Mouse (Mus musculus) C2C12 (cell line): ENCODE results near the gene Tnip1. TPM values are rescaled to one million over a fixed set of nuclear protein-coding genes. Genes with fewer than 3 reads are reported as not detected.
A peak's percentile ranks its signal among the peaks of the same experiment; 100 is the strongest.
"Not testable (repeated sequence)": the region's sequence is repeated elsewhere in the genome, so short reads cannot be mapped to it uniquely, and the experiment has no call there.

Experiments used
- H3K27me3 ChIP-seq: one replicate; pipeline ENCODE4 v1.6.1; 2011; ENCODE audit not compliant: control insufficient read depth, insufficient read depth, insufficient read length
- H3K36me3 ChIP-seq: one replicate; pipeline ENCODE4 v1.6.1; 2011; ENCODE audit not compliant: control insufficient read depth, insufficient read depth
- H3K4me3 ChIP-seq: one replicate; pipeline ENCODE4 v1.5.1; 2011; ENCODE audit warnings: mild to moderate bottlenecking, control low read depth; ENCODE audit not compliant: poor library complexity, insufficient read depth, severe bottlenecking
- H3K79me2 ChIP-seq: one replicate; pipeline ENCODE4 v1.6.1; 2011; ENCODE audit not compliant: control insufficient read depth, insufficient read depth
- H3K79me3 ChIP-seq: one replicate; pipeline ENCODE4 v1.6.1; 2011; ENCODE audit warnings: low read depth, control low read depth
- H3ac ChIP-seq: one replicate; pipeline ENCODE3; 2011; ENCODE audit warnings: low read depth; ENCODE audit not compliant: control insufficient read depth, insufficient read length
- CEBPB ChIP-seq: IDR thresholded peaks from one replicate; pipeline ENCODE4 v1.6.1; 2011; ENCODE audit warnings: low read depth, mild to moderate bottlenecking, control low read depth, moderate library complexity
- CTCF ChIP-seq: IDR thresholded peaks from one replicate; pipeline ENCODE4 v1.5.1; 2011; ENCODE audit not compliant: control insufficient read depth, insufficient read depth, insufficient read length
- FOSL1 ChIP-seq: IDR thresholded peaks from one replicate; pipeline ENCODE4 v1.8.0; 2011; ENCODE audit warnings: mild to moderate bottlenecking, low read length; ENCODE audit not compliant: poor library complexity, insufficient read depth, severe bottlenecking
- MAX ChIP-seq: IDR thresholded peaks from one replicate; pipeline ENCODE4 v1.6.1; 2011; ENCODE audit warnings: mild to moderate bottlenecking, control low read depth
- MYOD1 ChIP-seq: IDR thresholded peaks from one replicate; pipeline ENCODE4 v1.6.1; 2011; ENCODE audit warnings: low read depth; ENCODE audit not compliant: control insufficient read depth, insufficient read length
- MYOG ChIP-seq: IDR thresholded peaks from one replicate; pipeline ENCODE4 v1.6.1; 2011; ENCODE audit not compliant: control insufficient read depth, insufficient read length; ENCODE audit errors: extremely low read depth
- USF1 ChIP-seq: IDR thresholded peaks from one replicate; pipeline ENCODE4 v1.6.1; 2011; ENCODE audit warnings: low read depth, mild to moderate bottlenecking, control low read depth, moderate library complexity
- polyA plus RNA-seq: library from polyadenylated mRNA; unstranded; fragments of >200 nt; fragmentation: generic; extraction: Trizol; gene quantifications from one replicate; pipeline ENCODE4 v1.2.1, GENCODE M21; 2012; ENCODE audit warnings: missing spikeins

The Tnip1 gene
- polyA plus RNA-seq, 1 experiment: 18.8 TPM

- Histone ChIP-seq H3K4me3 (no peak within 1 kb of the TSS), H3K36me3 (no peaks in the 10 kb centered on the region), H3K79me3 (no peaks in the 10 kb centered on the region), H3K27me3 (no peaks in the 10 kb centered on the region), H3ac (no peak within 1 kb of the TSS), H3K79me2 (no peaks in the 10 kb centered on the region)
- TF ChIP-seq MAX (no peak), MYOD1 (no peak), USF1 (no peak), MYOG (no peak), CEBPB (no peak), FOSL1 (no peak), CTCF (no peak)
Measured at GRCm38 (mm10) chr11:54902333-54903323, 60.1 kb downstream of the Tnip1 start, which contains the start of gene Gpx3. Gene Gpx3, plus strand, starts transcription at chr11:54902453.

DNA sequence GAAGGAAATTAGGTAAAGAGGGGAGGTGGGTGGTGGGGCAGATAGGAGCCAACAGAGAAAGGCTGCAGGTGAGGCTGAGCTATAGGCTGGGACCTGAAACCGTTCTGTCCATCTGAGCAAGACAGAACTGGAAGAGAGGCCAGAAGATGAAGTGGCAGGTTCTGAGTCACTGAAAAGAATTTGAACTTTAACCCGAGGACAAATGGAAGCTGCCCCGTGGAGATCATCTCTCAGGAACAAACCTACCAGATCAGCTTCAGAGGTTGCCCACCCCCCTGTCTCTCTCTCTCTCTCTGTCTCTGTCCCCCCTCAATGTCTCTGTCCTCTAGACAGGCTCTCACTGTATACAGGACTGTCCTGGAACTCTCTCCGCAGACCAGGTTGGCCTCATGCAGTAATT, 63.1 kb downstream of the Tnip1 start:
- no peaks in the 10 kb centered on the region for H3K36me3 ChIP-seq
- no peaks in the 10 kb centered on the region for H3K79me2 ChIP-seq
- H3ac ChIP-seq: no peak overlapping the region
- H3K27me3 ChIP-seq: no peaks in the 10 kb centered on the region
- no peak overlapping the region for H3K4me3 ChIP-seq
- TF ChIP-seq MYOG: no peak
- no peak for TF ChIP-seq MAX
- TF ChIP-seq MYOD1: no peak
- no peak for TF ChIP-seq USF1
- TF ChIP-seq FOSL1: no peak
- TF ChIP-seq CEBPB: no peak
- no peak for TF ChIP-seq CTCF
- H3K79me3 ChIP-seq: no peaks in the 10 kb centered on the region

DNA sequence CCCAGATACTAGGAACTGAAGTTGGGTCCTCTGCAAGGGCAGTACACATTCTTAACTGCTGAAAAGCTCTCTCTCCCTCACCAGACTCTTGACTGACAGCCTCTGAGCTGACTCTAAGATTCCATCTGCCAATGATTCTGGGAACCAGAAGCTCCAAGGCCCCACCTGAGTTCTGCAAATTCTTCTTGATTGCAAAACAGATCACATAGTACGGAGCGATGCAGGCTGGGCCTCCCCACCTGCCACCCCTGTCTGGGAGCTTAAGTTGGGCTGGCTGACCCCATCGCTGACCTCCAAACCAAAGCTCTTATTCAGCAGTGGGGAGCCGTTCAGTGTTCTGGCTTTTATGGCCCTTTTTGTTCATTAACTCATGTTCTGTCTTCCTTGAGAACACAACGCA, 65.2 kb downstream of the Tnip1 start:
- no peak overlapping the region for H3ac ChIP-seq
- no peaks in the 10 kb centered on the region for H3K79me2 ChIP-seq
- H3K4me3 ChIP-seq: no peak overlapping the region
- H3K36me3 ChIP-seq: no peaks in the 10 kb centered on the region
- H3K79me3 ChIP-seq: no peaks in the 10 kb centered on the region
- TF ChIP-seq USF1: no peak
- TF ChIP-seq MYOD1: no peak
- TF ChIP-seq FOSL1: no peak
- TF ChIP-seq CTCF: no peak
- TF ChIP-seq MYOG: no peak
- TF ChIP-seq CEBPB: no peak
- TF ChIP-seq MAX: no peak
- no peaks in the 10 kb centered on the region for H3K27me3 ChIP-seq

DNA sequence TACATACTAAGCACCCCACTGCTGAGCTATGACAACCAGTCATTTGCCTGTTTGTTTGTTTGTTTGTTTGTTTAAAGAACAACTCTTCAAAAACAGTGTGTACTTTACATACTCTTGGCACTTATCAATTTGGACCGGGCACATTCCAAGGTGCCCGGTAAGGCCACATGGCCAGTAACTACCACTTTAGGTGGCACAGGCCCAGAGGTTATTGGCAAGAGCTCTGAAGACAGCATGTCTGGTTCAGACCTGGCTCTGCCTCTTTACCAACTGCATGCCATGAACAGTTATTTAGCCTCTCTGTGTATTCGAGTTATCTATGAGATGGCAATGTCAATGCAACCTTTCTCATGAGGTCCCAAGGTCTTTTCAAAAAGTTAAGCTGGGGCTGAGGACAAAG, 66.1 kb downstream of the Tnip1 start:
- H3K79me2 ChIP-seq, H3ac ChIP-seq, H3K27me3 ChIP-seq, H3K79me3 ChIP-seq, H3K36me3 ChIP-seq, H3K4me3 ChIP-seq: not testable (repeated sequence)

- H3K27me3 ChIP-seq: no peaks in the 10 kb centered on the region
- no peak overlapping the region for H3ac ChIP-seq
- TF ChIP-seq CTCF (no peak), MYOD1 (no peak), USF1 (no peak), FOSL1 (no peak), CEBPB (no peak), MAX (no peak), MYOG (no peak)
- H3K79me3 ChIP-seq: no peaks in the 10 kb centered on the region
- no peak overlapping the region for H3K4me3 ChIP-seq
- H3K36me3 ChIP-seq: no peaks in the 10 kb centered on the region
- H3K79me2 ChIP-seq: no peaks in the 10 kb centered on the region
Measured at GRCm38 (mm10) chr11:54894589-54894988, 68.1 kb downstream of the Tnip1 start.

- Histone ChIP-seq H3ac (no peak overlapping the region), H3K79me3 (no peaks in the 10 kb centered on the region), H3K36me3 (no peaks in the 10 kb centered on the region)
Measured at GRCm38 (mm10) chr11:54892091-54892490, 70.6 kb downstream of the Tnip1 start.

More at GRCm38 (mm10) chr11:54892091-54892490, 70.6 kb downstream of the Tnip1 start:
- TF ChIP-seq MYOD1 (peak; percentile 51), CTCF (no peak)
- H3K27me3 ChIP-seq: no peaks in the 10 kb centered on the region
- no peaks in the 10 kb centered on the region for H3K79me2 ChIP-seq
- no peak overlapping the region for H3K4me3 ChIP-seq
